Mouse (Mus musculus) E14TG2a.4 (cell line): ENCODE measurements at regions not wholly inside any gene's neighbourhood (a gene's known extent, or its start where the extent isn't known, plus 50 kb on each side); places are given as distances from the start of the nearest gene placed in this dataset.

Source experiments
- CTCF ChIP-seq: conservative IDR thresholded peaks from 2 replicates; pipeline ENCODE4 v1.5.1; 2014; ENCODE audit warnings: low read length
- NANOG ChIP-seq: IDR thresholded peaks from 2 replicates; pipeline ENCODE4 v1.6.1; 2014; ENCODE audit warnings: borderline replicate concordance, low read length, mixed read lengths
- POU5F1 ChIP-seq: IDR thresholded peaks from 2 replicates; pipeline ENCODE4 v1.6.1; 2014; ENCODE audit warnings: low read length, borderline replicate concordance

DNA sequence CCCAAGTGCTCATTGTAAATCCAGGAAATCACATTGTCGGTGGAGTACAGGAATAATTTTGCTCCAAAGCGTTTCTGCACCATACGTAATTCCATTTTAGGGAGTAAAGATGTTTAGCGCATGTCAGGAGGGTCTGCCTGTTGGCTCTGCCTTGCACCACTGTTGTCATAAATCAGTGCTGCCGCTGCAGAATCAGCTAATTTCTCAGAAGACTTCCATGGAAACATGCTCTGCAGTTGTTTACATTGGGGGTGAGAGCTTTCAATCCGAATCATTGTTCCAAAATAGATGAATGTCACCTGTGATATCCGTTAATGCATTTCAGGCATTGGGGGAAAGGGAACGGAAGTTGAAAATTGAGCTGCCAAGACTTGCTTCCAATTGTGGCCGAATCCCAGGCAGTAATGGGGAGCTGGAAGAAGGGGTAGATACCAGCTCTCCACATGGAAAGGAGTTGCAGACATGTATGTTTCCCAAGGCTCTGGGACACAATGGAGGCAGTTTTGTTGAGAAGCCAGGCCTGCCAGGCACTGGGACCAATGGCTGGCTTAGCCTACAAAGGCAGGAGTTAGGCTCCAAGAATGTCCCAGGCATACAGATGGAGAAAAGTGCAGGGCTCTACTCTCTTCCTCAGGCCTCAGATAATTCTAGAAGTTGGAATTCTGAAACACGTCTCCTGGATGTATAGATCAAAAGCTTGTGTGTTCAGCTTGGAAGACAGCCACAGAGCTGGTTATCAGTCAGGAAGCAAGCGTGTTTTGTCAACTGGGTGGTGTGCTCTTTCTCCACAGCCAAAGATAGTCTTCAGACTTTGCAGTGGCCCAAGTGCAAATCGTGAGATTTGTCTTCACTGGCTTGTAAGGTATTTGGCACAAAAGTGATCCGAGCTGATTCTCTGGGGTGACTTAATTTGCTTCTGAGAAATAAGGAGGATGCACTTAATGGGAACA is 186.2 kb upstream of the Mki67 start:
- TF ChIP-seq CTCF (no peak), POU5F1 (no peak), NANOG (no peak)
